Mouse (Mus musculus): Measurements from ENCODE around the gene Mpzl2. TPM values are rescaled to one million over a fixed set of nuclear protein-coding genes. Genes with fewer than 3 reads are reported as not detected.

The Mpzl2 gene
- total and polyA plus RNA-seq, 2 experiments = 20.5 to 29.9 TPM

GRCm38 (mm10) chr9:45042947-45043346 lies 3.3 kb downstream of the Mpzl2 start:
- peak; percentile 79 for DNase-seq (ENCODE audit: extremely low read depth, low read depth, low spot score)
- peak overlapping the region; percentile 90 for H3K27ac ChIP-seq (replicated peaks; ENCODE audit: insufficient read depth, low read depth, low read length)
- H3K79me2 ChIP-seq (ENCODE audit: control insufficient read depth, insufficient read depth, low read length) = no peaks in the 10 kb centered on the region; the same call in 1 of the 2 replicates
- peaks cover 6% of the 10 kb centered on the region; the same call in 1 of the 2 replicates for H3K4me1 ChIP-seq (ENCODE audit: control insufficient read depth, insufficient read depth, low read length)
- H3K27me3 ChIP-seq (ENCODE audit: control insufficient read depth, insufficient read depth, low read length) = no peaks in the 10 kb centered on the region
- peak overlapping the region; percentile 88 for H3K9ac ChIP-seq (ENCODE audit: low read depth, low read length)
- H3K36me3 ChIP-seq (ENCODE audit: control insufficient read depth, insufficient read depth, low read length) = peaks cover 18% of the 10 kb centered on the region; the same call in 1 of the 2 replicates
- H3K4me3 ChIP-seq (ENCODE audit: insufficient read depth, low read depth, low read length) = peak overlapping the region; percentile 88
- TF ChIP-seq POLR2A (IDR thresholded peaks at IDR 0.05; ENCODE audit: extremely low read depth, insufficient read depth, low read length) (0 out of 2 replicates have a peak, but pooled peaks have one; percentile 36), CTCF (IDR thresholded peaks at IDR 0.05; ENCODE audit: low read depth, low read length) (no peak)
- WGBS = under 1% methylated on average over 10 of the region's 10 CpGs

DNA sequence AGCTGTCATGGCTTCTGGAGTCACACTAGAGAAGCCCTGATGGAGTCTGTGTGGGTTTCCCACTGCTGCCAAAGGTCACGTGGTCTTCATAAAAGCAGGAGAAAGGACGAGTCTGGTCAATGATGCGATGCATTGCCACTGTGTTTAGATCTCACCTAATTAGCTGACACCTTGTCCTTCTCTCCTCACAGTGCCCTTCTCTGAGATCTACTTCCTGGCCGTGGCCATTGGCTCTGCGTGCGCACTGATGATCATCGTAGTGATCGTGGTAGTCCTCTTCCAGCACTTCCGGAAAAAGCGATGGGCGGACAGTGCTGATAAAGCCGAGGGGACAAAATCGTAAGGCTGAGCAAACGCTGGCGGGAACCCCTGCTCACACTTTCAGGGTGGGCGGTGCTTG lies 7.4 kb downstream of the Mpzl2 start:
- TF ChIP-seq CTCF (IDR thresholded peaks at IDR 0.05; ENCODE audit: low read depth, low read length) = no peak
- no peak for TF ChIP-seq POLR2A (IDR thresholded peaks at IDR 0.05; ENCODE audit: extremely low read depth, insufficient read depth, low read length)
- Histone ChIP-seq H3K9ac (ENCODE audit: low read depth, low read length) (no peak overlapping the region), H3K27me3 (ENCODE audit: control insufficient read depth, insufficient read depth, low read length) (no peaks in the 10 kb centered on the region), H3K4me3 (ENCODE audit: insufficient read depth, low read depth, low read length) (no peak overlapping the region), H3K27ac (replicated peaks; ENCODE audit: insufficient read depth, low read depth, low read length) (no peak overlapping the region), H3K4me1 (ENCODE audit: control insufficient read depth, insufficient read depth, low read length) (peaks cover 5% of the 10 kb centered on the region; the same call in 1 of the 2 replicates), H3K79me2 (ENCODE audit: control insufficient read depth, insufficient read depth, low read length) (no peaks in the 10 kb centered on the region; the same call in 1 of the 2 replicates), H3K36me3 (ENCODE audit: control insufficient read depth, insufficient read depth, low read length) (peaks cover 35% of the 10 kb centered on the region)
- WGBS = 92% methylated on average over 16 of the region's 16 CpGs
- DNase-seq (ENCODE audit: extremely low read depth, low read depth, low spot score) = no peak

GRCm38 (mm10) chr9:45048511-45048910 lies 8.9 kb downstream of the Mpzl2 start:
- Histone ChIP-seq H3K36me3 (ENCODE audit: control insufficient read depth, insufficient read depth, low read length) (peaks cover 40% of the 10 kb centered on the region), H3K9ac (ENCODE audit: low read depth, low read length) (no peak overlapping the region), H3K4me1 (ENCODE audit: control insufficient read depth, insufficient read depth, low read length) (peaks cover 2% of the 10 kb centered on the region; the same call in 1 of the 2 replicates), H3K79me2 (ENCODE audit: control insufficient read depth, insufficient read depth, low read length) (no peaks in the 10 kb centered on the region), H3K27ac (replicated peaks; ENCODE audit: insufficient read depth, low read depth, low read length) (no peak overlapping the region), H3K4me3 (ENCODE audit: insufficient read depth, low read depth, low read length) (no peak overlapping the region), H3K27me3 (ENCODE audit: control insufficient read depth, insufficient read depth, low read length) (no peaks in the 10 kb centered on the region)
- no peak for TF ChIP-seq POLR2A (IDR thresholded peaks at IDR 0.05; ENCODE audit: extremely low read depth, insufficient read depth, low read length)
- TF ChIP-seq CTCF (IDR thresholded peaks at IDR 0.05; ENCODE audit: low read depth, low read length) = peak; percentile 46
- 33% methylated on average over 4 of the region's 4 CpGs for WGBS
- DNase-seq (ENCODE audit: extremely low read depth, low read depth, low spot score) = peak; percentile 40

GRCm38 (mm10) chr9:45049731-45050130 lies 10.1 kb downstream of the Mpzl2 start:
- H3K27me3 ChIP-seq (ENCODE audit: control insufficient read depth, insufficient read depth, low read length) = no peaks in the 10 kb centered on the region
- H3K4me1 ChIP-seq (ENCODE audit: control insufficient read depth, insufficient read depth, low read length) = no peaks in the 10 kb centered on the region
- H3K36me3 ChIP-seq (ENCODE audit: control insufficient read depth, insufficient read depth, low read length) = peaks cover 36% of the 10 kb centered on the region
- no peak overlapping the region for H3K9ac ChIP-seq (ENCODE audit: low read depth, low read length)
- no peak for TF ChIP-seq POLR2A (IDR thresholded peaks at IDR 0.05; ENCODE audit: extremely low read depth, insufficient read depth, low read length)
- no peak for TF ChIP-seq CTCF (IDR thresholded peaks at IDR 0.05; ENCODE audit: low read depth, low read length)
- no peaks in the 10 kb centered on the region for H3K79me2 ChIP-seq (ENCODE audit: control insufficient read depth, insufficient read depth, low read length)
- no peak for DNase-seq (ENCODE audit: extremely low read depth, low read depth, low spot score)
- 89% methylated on average over 1 of the region's 1 CpGs for WGBS
- no peak overlapping the region for H3K27ac ChIP-seq (replicated peaks; ENCODE audit: insufficient read depth, low read depth, low read length)
- no peak overlapping the region for H3K4me3 ChIP-seq (ENCODE audit: insufficient read depth, low read depth, low read length)

GRCm38 (mm10) chr9:45050301-45050700 lies 10.7 kb downstream of the Mpzl2 start:
- H3K27ac ChIP-seq (replicated peaks; ENCODE audit: insufficient read depth, low read depth, low read length) = no peak overlapping the region
- H3K4me1 ChIP-seq (ENCODE audit: control insufficient read depth, insufficient read depth, low read length) = no peaks in the 10 kb centered on the region
- H3K9ac ChIP-seq (ENCODE audit: low read depth, low read length) = no peak overlapping the region
- H3K79me2 ChIP-seq (ENCODE audit: control insufficient read depth, insufficient read depth, low read length) = no peaks in the 10 kb centered on the region
- no peak overlapping the region for H3K4me3 ChIP-seq (ENCODE audit: insufficient read depth, low read depth, low read length)
- WGBS = 92% methylated on average over 2 of the region's 2 CpGs
- no peak for TF ChIP-seq CTCF (IDR thresholded peaks at IDR 0.05; ENCODE audit: low read depth, low read length)
- TF ChIP-seq POLR2A (IDR thresholded peaks at IDR 0.05; ENCODE audit: extremely low read depth, insufficient read depth, low read length) = no peak
- peaks cover 31% of the 10 kb centered on the region for H3K36me3 ChIP-seq (ENCODE audit: control insufficient read depth, insufficient read depth, low read length)
- H3K27me3 ChIP-seq (ENCODE audit: control insufficient read depth, insufficient read depth, low read length) = no peaks in the 10 kb centered on the region
- DNase-seq (ENCODE audit: extremely low read depth, low read depth, low spot score) = no peak

DNA sequence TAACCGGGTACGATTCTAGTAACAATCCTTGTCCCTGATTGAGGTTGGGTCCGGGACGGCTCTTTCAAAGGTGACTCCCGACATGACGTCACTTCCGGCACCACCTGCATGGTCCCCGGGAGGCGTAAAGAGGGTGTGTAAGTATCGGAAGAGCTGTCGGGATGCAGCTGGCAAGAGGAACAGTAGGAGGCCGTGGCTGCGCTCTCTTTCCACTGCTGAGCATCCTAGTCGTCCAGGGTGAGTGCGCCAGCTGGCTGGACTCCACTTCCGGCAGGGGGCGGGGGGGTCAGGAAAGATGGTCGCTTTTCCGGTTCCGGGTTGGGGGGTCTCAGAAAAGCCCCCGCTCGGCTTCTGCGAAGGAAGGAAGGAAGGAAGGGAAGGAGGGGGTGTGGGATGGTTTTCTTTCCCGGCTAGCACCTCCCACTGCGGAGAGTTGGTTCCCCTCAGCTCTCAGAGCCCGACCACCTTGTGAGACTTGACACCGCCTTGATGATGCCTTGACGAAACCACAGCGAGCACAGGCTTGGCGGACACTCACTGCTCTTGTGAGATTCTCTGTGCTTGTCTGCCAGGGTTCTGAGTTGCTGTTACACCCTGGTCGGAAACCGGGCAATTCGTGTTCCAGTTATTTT lies 15.6 kb downstream of the Mpzl2 start, which contains the start of gene Mpzl3:
Gene Mpzl3, plus strand, starts transcription at position 105 of the 632 bp plus-strand sequence.
- H3K27me3 ChIP-seq (ENCODE audit: control insufficient read depth, insufficient read depth, low read length) = no peaks in the 10 kb centered on the region
- no peaks in the 10 kb centered on the region for H3K4me1 ChIP-seq (ENCODE audit: control insufficient read depth, insufficient read depth, low read length)
- no peaks in the 10 kb centered on the region for H3K79me2 ChIP-seq (ENCODE audit: control insufficient read depth, insufficient read depth, low read length)
- DNase-seq (ENCODE audit: extremely low read depth, low read depth, low spot score) = peak; percentile 77
- peak within 1 kb of the TSS; percentile 73 for H3K9ac ChIP-seq (ENCODE audit: low read depth, low read length)
- peak within 1 kb of the TSS; percentile 79 for H3K4me3 ChIP-seq (ENCODE audit: insufficient read depth, low read depth, low read length)
- H3K36me3 ChIP-seq (ENCODE audit: control insufficient read depth, insufficient read depth, low read length) = peaks cover 9% of the 10 kb centered on the region
- no peak for TF ChIP-seq CTCF (IDR thresholded peaks at IDR 0.05; ENCODE audit: low read depth, low read length)
- no peak for TF ChIP-seq POLR2A (IDR thresholded peaks at IDR 0.05; ENCODE audit: extremely low read depth, insufficient read depth, low read length)
- 1% methylated on average over 33 of the region's 33 CpGs for WGBS
- H3K27ac ChIP-seq (replicated peaks; ENCODE audit: insufficient read depth, low read depth, low read length) = peak within 1 kb of the TSS; percentile 63

All from liver, adult 2 months (tissue).